Mouse (Mus musculus) yolk sac, embryonic 10.5 days (tissue): ENCODE measurements around the gene Prpf40b.
A peak's percentile ranks its signal among the peaks of the same experiment; 100 is the strongest.

Source experiments
- DNase-seq: peaks from one replicate; pipeline ENCODE4 v3.0.0-alpha.2; 2017; ENCODE audit warnings: low spot score

Gene Prpf40b

GRCm38 (mm10) chr15:99290586-99290985 is 4.3 kb upstream of the Prpf40b start:
- DNase-seq = peak; percentile 31

- DNase-seq = no peak
These were observed 600 bp upstream of the Prpf40b start for GRCm38 (mm10) chr15:99294287-99294686.

GRCm38 (mm10) chr15:99295484-99295981 is 646 bp downstream of the Prpf40b start, which contains the start of gene Fam186b:
Gene Fam186b (minus strand): TSS chr15:99295888.
- no peak for DNase-seq

- no peak for DNase-seq
These were observed 1.3 kb downstream of the Prpf40b start for GRCm38 (mm10) chr15:99296213-99296612.

- DNase-seq = no peak
These were observed 12.6 kb downstream of the Prpf40b start for GRCm38 (mm10) chr15:99307476-99307875.

GRCm38 (mm10) chr15:99309549-99309948 is 14.7 kb downstream of the Prpf40b start:
- DNase-seq = no peak

GRCm38 (mm10) chr15:99310617-99311016 is 15.7 kb downstream of the Prpf40b start:
- DNase-seq = no peak

GRCm38 (mm10) chr15:99314891-99315290 is 20.0 kb downstream of the Prpf40b start:
- DNase-seq = no peak

GRCm38 (mm10) chr15:99316314-99317266 is 21.7 kb downstream of the Prpf40b start:
- no peak for DNase-seq

- peak; percentile 73 for DNase-seq
These were observed 22.4 kb downstream of the Prpf40b start for GRCm38 (mm10) chr15:99317267-99317651.

- DNase-seq = no peak
These were observed 23.2 kb downstream of the Prpf40b start for GRCm38 (mm10) chr15:99318071-99318470.

- no peak for DNase-seq
These were observed 24.0 kb downstream of the Prpf40b start for GRCm38 (mm10) chr15:99318861-99319410.

- DNase-seq = no peak
These were observed 24.6 kb downstream of the Prpf40b start for GRCm38 (mm10) chr15:99319411-99319871.

GRCm38 (mm10) chr15:99320168-99320674 is 25.3 kb downstream of the Prpf40b start:
- no peak for DNase-seq

- no peak for DNase-seq
These were observed 26.1 kb downstream of the Prpf40b start for GRCm38 (mm10) chr15:99320978-99321377.

- no peak for DNase-seq
These were observed 29.3 kb downstream of the Prpf40b start for GRCm38 (mm10) chr15:99324151-99324550.

- no peak for DNase-seq
These were observed 30.7 kb downstream of the Prpf40b start for GRCm38 (mm10) chr15:99325598-99325997.

GRCm38 (mm10) chr15:99326407-99326806 is 31.5 kb downstream of the Prpf40b start:
- DNase-seq = no peak

GRCm38 (mm10) chr15:99326959-99327358 is 32.1 kb downstream of the Prpf40b start:
- DNase-seq = no peak

GRCm38 (mm10) chr15:99328011-99328410 is 33.1 kb downstream of the Prpf40b start:
- DNase-seq = no peak

- no peak for DNase-seq
These were observed 35.4 kb downstream of the Prpf40b start for GRCm38 (mm10) chr15:99330324-99330723.

GRCm38 (mm10) chr15:99331341-99331740 is 36.5 kb downstream of the Prpf40b start:
- DNase-seq = no peak

GRCm38 (mm10) chr15:99332111-99332510 is 37.2 kb downstream of the Prpf40b start:
- no peak for DNase-seq
